Mouse (Mus musculus): Measurements from ENCODE around the gene Epha2.

Gene Epha2

DNA sequence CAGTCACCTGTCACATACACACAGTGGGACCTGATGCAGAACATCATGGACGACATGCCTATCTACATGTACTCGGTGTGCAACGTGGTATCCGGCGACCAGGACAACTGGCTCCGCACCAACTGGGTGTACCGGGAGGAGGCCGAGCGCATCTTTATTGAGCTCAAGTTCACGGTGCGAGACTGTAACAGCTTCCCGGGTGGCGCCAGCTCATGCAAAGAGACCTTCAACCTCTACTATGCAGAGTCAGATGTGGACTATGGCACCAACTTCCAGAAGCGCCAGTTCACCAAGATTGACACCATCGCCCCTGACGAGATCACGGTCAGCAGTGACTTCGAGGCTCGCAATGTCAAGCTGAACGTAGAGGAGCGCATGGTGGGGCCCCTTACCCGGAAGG is 7.3 kb downstream of the Epha2 start:
- no peak for DNase-seq

DNA sequence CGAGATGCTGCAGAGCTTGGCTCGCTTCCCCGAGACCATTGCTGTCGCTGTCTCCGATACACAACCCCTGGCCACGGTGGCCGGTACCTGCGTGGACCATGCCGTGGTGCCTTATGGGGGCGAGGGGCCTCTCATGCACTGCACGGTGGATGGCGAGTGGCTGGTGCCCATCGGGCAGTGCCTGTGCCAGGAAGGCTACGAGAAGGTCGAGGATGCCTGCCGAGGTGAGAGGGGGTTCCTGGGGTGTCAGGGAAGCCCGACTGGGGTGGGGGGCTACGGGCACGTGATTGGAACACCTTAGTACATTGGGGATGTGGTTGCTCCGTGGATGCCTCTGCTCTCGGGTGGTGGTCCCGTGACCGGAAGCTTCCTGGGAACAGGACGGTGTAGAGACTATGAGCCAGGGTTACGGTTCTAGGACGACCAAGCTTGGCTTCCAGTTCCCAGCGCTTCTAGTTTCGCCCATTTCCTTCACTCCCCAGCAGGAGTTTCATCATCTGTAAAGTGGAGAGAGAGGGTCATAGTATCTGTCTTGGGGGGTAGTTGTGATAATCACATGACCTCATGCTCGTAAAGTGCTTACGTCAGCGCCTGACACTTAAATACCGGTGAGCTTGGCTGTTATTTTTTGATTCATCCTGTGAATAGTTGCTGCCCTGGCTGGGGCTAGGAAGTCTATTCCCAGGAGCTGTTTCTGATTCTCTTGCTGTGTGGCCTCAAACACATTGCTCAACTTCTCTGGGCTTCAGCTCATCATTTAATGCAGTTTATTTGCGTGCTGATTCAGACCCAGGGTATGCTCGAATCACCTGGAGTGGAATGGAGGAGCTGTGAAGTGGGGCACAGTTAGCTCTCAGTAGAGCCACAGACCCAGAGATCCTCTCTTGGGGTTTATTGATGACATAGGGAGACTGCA is 8.1 kb downstream of the Epha2 start:
- DNase-seq = no peak

DNA sequence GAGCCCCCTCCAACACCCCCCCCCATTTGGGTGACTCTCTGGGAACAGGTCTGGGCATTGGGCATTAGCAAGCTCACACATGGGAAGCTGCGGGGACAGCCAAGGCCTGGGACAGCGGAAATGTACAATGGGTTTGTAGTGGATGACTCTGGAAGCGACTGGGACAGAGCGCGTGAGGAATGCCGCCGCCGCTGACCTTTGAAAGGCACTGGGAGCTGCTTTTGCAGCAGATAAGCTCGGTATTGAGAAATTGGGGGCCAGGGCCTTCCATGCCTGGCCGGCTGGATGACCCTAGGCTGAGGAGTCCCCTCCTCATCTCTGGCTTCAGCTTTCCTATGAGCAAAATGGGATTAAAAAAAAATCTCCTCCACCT is 8.7 kb downstream of the Epha2 start:
- no peak for DNase-seq

DNA sequence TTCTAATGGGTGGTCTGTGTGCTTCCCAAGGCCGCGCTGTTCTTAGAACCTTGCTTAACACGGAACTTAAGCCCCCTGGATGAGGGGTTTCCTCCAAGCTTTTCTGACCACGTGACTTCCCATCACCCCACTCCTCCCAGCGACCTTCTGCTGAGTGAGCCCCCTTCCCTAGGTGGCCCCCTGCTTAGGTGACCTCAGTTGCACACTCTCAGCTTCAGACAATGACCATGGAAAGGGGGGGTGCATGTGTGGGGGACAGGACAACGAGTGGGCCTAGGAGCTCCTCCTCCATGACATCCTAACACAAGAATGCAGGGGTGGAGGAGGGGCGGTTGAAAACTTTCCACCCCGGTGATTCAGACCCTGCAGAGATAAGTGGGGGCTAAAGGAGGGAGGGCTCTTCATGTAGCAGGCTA is 9.2 kb downstream of the Epha2 start:
- no peak for DNase-seq

DNA sequence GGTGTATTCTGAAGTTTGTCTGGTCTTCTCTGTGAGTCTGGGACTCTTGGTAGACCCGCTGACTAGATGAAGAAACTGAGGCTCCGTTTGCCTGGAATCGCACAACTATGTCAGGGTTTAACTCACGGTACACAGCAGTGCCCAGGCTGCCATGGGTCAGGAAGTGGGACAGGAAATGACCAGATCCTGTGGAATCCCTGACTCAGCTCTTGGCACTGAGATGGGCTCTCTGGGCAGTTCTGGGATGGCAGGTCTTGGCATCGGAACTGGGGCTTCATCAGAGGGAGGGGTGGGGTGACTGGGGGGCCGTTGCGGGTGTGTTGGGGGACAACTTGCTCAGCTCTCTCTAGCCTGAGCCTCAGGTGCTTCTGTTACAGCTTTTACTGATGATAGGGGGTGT is 10.0 kb downstream of the Epha2 start:
- no peak for DNase-seq

DNA sequence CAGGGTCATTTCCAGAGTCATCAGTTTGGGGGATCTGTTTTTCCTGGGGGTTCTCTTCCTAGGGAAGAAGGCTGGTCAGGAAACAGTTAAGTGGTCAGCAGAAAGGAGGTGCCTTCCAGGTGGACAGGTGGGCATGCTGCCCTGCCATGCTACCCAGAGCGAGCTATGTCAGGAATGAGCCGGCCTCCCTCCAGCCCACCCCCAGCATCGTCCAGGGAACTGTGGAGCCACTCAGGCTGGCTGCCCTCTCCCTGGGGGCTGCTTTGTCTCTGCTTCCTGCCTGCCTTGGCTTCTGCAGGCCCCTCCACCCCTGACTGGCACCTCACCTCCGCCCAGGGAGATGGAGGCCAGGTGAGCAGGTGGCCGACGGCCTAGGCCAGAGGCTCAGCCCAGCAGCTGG is 10.5 kb downstream of the Epha2 start:
- DNase-seq = no peak

DNA sequence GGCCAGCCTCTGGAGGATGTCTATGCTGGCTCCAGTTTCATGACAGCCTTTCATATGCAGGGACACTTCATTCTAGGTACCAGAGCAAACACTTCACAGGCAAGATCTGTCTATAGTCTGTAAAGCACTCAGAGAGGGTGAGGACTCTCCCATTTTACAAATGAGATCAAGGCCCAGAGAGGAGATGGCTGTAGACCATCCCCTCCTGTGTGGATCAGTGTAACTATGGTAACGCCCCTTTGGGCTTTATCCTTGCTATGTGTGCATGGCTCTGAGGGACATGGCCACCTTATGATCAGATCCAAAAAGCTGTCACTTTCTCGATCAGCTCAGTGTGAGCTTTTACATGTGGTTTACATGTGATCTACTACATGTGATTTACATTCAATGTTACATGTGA is 10.9 kb downstream of the Epha2 start:
- DNase-seq = no peak

DNA sequence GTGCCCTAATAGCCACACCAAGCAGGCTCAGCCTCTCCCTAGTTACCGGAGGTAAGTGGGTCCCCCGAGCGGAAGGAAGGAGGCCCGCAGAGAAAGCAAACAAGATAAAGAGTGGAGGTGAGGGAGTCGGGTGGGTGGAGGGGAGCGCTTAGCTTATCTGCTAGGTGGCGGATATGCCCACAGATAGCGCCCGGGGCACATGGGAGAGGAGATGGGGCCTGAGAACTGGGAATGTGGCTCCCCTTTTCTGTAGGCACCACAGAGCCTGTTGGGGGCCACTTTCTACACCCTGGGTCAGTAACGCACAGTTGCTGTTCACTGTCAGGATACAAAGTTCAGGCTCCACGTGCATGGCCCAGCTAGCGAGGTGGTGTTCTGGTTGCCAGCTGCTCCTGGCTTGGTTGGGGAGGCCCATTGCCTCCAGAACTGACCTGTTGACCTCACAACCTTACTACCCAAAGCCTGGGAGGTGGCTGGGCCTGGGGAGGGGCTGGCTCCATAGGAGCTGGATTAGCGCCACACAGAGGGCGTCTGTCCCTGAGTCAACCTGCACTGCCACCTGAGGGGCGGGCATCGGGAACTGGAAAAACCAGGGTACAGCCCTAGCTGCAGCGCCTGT is 11.6 kb downstream of the Epha2 start:
- DNase-seq = no peak

DNA sequence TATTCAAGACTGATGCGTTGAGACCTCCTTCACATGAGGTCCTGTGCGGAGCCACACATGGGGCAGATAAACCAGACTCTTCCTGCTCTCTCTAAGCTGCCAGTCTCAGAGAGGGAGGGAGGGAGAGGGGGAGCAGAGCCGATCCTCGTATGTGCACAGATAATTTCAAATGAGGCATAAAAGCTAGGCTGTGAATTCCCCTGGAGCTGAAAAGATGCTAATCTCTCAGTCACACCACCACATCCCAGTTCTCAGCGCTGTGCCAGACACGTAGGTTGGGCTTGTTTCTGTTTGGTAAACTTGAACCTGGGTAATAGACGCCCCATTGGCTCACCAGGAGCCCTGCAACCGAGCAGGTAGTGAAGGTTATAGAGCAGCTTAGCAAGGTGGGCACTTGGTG is 12.4 kb downstream of the Epha2 start:
- no peak for DNase-seq

DNA sequence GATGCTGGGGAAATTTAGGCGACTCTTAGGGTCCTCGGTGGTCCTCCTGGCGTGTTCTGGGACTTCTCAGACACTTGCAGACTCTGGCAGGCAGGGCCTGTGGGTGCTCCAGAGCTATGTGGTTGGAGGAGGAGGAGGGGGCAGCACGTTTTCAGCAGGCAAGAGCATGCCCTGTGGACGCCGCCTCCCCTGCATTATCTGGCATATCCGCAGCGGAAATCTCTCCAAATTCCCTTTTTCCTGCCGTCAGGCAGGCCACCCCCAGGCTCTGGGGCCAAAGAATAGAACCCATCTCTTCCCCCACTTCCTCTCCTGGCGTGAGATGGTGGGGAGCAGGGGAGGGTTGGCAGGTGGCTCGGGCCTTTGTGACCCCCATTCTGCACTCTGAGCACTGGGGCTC is 12.9 kb downstream of the Epha2 start:
- no peak for DNase-seq

DNA sequence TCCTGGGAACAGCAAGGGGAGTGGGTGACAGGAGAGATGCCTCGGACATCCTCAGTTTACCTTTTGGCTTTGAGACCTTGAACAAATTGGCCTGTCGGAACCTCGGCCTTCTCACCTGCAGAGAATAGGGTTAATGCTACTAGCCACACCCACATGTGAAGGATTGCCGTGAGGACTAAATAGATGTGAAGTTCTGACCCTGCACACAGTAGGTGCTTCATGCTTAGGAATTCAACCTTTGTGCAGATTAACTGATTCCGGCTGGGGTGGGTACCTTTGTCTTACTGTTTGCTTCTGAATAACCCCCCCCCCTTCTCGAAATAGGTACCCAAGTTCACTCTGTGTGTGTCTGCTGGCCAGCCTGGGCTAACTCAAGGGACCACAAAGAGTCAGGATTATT is 13.7 kb downstream of the Epha2 start:
- DNase-seq = no peak

DNA sequence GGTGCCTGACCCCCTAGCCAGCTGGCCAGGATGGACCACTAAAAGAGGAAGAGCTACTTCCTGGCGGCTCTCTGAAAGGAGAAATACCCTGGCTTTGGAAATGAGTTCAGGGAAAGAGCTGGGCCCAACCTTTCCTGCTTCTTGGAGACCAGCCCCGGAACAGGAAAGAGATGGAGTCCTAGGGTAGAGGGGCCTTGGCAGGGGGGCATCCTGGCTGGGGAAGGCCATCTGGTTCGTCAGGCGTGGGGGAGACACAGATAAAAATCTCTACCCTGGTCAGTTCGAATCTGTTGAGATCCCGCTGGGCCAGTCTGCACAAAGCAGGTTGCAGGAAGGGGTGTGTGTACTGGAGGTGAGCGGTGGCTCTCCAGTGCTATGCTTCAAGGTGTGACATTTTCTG is 15.0 kb downstream of the Epha2 start:
- peak; percentile 27 to 29 for DNase-seq

DNA sequence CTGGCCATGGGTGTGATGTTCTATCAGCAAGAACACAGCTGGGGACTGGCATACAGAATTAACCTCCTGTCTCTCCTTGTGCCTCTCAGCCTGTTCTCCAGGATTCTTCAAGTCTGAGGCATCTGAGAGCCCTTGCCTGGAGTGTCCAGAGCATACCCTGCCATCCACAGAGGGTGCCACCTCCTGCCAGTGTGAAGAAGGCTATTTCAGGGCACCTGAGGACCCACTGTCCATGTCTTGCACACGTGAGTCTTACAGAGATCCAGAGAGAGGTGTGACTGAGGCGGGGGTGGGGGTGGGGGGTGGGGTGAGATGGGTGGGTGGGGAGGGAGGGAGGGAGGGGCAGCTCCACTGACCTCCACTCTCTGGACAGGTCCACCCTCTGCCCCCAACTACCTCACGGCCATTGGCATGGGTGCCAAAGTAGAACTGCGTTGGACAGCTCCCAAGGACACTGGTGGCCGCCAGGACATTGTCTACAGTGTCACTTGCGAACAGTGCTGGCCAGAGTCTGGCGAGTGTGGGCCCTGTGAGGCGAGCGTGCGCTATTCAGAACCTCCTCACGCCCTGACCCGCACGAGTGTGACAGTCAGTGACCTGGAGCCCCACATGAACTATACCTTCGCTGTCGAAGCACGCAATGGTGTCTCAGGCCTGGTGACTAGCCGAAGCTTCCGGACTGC is 15.6 kb downstream of the Epha2 start:
- DNase-seq = peak in 1 of 2 experiments; percentile 18

DNA sequence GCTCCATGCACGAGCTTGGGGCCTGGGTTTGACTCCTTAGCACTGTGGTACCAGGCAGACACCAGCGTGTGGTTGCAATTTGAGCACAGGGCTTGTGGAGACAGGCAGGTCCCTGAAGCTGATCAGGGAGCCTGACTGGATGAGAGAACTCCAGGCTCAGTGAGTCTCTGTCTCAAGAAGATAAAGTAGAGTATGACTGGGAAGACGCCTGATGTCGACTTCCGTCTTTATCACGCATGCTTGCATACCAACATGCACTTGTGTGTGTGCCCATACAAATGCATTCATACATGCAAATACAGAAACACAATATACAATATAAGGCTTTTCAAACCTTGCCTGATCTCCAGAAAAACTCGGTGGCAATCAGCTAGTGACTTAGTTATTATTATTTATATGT is 16.9 kb downstream of the Epha2 start:
- no peak for DNase-seq

DNA sequence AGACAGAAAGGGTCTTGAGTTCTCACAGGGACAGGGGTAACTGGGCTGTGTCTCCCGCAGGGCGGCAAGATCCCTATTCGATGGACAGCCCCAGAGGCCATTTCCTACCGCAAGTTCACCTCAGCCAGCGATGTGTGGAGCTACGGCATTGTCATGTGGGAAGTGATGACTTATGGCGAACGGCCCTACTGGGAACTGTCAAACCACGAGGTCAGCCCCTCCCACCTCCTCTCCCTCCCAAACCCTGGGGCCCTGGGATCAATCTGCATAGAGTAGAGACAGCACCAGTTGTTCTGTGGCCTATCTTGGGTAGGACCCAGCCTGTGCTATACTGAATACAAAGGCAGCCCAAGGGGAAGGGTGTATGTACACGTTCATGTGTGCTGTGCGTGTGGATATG is 21.5 kb downstream of the Epha2 start:
- no peak for DNase-seq

DNA sequence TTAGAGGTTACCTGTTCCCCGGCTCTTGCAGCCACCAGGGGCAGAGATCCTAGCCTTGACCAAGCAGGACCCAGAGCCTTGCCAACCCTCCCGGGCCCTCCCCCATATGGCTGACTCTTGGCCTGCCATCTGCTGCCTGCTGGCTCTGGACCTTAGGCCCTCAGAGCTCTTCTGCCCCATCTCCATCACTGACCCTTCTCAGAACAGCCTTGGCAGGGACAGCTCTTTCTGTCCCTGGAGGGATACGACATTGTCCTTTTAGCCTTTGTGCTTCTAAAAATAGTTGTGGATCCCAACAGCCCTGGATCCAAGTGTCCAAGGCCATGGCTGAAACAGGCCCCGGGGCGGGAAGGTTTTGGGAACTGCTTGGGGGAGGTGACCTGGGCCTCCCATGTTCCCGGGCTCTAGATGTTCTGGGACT is 23.7 kb downstream of the Epha2 start:
- DNase-seq = peak; percentile 42 to 57

DNA sequence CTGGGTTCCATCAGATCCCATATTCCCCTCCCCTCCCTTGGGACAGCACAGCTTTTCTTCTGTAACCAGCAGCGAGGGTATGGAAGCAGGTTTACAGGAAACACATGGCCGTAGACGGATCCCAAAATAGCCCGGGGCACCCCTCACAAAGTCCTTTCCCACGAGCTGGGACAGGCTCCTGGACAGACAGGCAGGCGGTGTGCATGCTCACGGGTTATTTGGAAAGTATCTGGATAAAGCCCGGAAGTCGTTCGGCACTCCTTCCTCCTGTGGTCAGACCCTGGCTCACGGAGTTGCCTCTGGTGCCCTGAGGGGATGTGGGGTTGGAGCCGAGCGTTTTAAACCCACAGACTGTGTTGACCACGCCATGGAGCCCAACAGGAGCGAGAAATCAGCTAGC is 24.6 kb downstream of the Epha2 start:
- no peak for DNase-seq

DNA sequence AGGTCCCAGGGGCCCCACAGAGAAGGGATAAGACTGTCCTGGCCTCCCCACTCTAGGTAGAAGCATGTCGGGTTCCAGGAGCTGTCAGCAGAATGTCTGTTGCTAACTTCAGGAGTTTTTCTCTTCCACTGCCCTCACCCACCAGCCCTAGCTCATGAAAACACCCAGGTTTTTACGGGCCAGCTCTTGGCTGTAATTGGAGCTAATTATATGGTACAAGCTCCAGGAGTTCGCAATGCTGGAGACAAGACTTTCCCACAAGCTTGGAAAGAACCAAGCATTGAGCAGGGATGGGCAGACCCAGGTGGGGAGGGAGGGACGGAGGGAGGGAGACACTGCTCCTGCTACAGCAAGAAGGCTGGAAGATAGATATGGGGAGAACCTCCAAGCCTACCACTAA is 26.0 kb downstream of the Epha2 start:
- no peak for DNase-seq

DNA sequence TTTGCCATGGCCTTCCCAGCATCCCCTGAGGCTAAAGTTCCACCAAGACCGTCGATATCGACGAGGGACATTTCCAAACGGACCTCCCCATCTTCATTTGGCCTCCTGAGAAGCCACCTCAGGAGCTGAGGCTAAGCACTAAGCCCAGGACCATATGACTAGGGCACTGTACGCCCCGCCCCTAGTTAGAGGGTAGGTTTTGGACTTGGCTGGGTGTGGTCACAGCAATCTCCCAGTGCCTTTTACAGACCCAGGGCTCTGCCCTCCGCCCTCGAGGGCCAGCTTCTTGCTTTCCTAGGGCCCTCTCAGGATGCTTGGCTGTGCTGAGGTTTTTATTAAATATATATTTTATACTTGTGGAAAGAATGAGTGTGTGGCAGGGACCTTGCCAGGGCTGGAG is 27.7 kb downstream of the Epha2 start:
- DNase-seq = no peak

DNA sequence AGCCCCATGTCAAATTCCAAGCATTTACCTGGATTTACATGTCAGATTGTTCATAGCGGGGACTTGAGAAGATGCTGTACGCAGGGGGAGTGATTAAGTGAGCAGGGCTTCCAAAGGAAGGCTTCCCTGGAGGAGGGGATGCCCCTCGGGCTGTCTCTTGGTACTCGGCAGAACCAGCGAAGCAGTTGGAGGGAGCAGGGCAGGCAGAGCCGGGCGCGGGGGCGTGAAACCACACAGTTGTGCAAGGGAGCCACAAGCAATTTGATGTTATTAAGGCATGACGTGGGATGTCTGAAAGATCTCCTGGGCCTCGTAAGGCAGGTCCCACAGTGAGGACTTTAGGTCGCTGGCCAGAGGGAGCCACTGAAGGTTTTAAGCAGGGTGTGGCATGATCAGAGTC is 28.9 kb downstream of the Epha2 start:
- no peak for DNase-seq

DNA sequence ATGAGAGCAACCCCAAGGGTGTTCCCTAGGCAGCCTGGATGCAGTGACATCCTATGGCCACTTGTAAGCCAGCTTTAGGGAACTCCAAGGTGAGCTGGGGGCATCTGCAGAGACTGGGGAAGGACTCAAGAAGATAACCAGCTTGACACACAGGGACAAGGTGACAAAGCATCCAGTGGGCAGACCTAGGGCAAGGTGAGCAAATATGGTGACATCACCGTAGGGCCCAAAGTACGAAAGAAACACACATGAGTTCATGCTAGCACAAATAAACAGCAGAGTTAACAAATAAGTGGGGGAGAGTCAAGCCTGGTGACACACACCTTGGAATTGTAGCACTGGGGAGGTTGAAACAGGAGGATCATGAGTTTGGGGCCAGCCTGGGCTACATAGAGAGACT is 30.4 kb downstream of the Epha2 start:
- no peak for DNase-seq

DNA sequence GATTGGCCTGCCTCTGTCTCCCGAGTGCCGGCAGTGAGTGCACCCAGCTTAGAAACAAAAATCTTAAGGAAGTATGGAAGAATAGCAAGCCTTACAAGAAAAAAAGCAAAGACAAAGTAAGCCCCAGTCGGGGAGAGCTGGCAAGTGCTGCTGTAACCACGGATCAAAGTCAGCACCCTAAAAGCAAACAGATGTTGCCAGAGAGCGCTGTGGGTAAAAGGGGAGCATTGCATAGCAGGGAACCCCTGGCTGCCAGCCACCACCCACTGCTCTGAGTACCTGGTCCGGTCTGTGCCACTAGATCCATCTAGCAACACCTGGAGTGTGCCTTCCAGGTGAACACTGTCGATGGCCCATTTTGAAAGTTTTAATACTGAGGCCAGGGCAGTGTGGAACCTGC is 31.2 kb downstream of the Epha2 start:
- no peak for DNase-seq

DNA sequence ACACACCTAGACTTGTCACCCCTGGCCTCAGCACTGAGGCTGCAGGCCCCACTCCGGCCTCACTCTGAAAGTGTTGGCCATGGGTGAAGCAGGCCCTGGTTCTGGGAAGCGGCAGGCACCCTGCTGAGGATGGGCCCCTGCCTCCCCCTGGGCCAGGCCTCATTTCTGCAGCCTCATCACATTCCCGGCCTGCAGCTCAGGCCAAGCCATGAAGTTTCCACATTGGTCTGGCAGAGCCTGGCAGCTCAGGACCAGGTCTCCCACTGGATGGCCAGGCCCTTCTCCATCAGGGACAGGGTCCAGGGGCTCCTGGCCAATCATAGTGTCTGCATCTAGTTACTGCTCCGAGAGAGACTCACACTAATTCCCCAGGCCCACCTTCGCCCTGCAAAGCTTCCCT is 33.7 kb downstream of the Epha2 start:
- DNase-seq = no peak

DNA sequence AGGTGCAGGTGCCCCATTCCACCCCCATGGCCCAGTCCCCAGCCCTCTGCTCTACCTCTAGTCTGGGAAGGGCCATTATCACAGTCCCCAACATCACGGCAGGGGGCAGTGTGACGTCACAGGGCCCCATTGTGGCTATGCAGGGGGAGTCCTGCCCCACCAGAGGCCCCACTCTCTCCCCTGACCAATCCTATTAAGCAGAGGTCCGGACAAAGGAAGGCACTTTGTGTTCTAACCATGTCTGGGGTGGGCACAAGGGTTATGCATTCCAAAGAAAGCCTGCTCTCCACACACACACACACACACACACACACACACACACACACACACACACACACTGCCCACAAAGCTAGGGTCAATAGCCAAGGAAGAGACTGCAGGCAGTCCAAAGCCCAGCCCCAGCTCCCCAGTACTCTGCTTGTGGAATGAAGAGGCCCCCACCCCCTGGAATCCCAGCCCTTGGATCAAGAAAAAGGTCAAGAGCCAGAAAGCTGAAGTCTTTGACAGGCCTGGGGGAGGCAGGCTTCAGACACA is 34.3 kb downstream of the Epha2 start:
- no peak for DNase-seq

Data from cerebellum, adult 18-20 months (tissue).